Mouse (Mus musculus): ENCODE results near the gene Olfr568. TPM values are rescaled to one million over a fixed set of nuclear protein-coding genes. Genes with fewer than 3 reads are reported as not detected.

Gene Olfr568
- not detected for total RNA-seq (2021)
- long read RNA-seq, experiment 1, result 0 reads
- long read RNA-seq, experiment 2, result 0 reads

- DNase-seq (ENCODE audit: low spot score in 2 of 2), result no peak
Measured at GRCm38 (mm10) chr7:102876822-102877221, at the start of gene Olfr568. TSS of gene Olfr568 (plus strand) at chr7:102877122.

DNA sequence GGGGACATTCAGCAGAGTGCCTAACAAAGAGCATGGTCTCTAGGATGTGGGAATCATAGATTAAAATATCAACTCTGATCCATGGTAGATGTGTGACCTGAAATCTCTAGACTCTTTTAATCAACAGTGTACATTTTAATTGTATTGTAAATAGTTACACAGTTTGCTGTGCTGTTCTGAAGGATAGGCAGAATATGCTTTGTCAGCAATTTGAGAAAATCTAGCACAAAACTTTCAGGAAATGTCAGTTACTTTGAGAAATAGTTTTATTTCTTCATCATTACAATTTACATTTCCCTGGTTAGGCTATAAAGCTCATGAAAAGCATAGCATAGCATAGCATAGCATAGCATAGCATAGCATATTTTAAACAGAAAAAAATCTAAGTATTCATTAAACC lies 21.1 kb upstream of the Olfr568 start:
- DNase-seq (ENCODE audit: low spot score in 2 of 2), result no peak

- no peak for DNase-seq (ENCODE audit: low spot score in 2 of 2)
Measured at GRCm38 (mm10) chr7:102858665-102859064, 18.3 kb upstream of the Olfr568 start, which contains the start of gene Olfr566. TSS of gene Olfr566 (minus strand) at chr7:102858765.

- DNase-seq (ENCODE audit: low spot score in 2 of 2), result no peak
Measured at GRCm38 (mm10) chr7:102890782-102891181, 13.9 kb downstream of the Olfr568 start, which contains the start of gene Olfr569. TSS of gene Olfr569 (minus strand) at chr7:102890882.

DNA sequence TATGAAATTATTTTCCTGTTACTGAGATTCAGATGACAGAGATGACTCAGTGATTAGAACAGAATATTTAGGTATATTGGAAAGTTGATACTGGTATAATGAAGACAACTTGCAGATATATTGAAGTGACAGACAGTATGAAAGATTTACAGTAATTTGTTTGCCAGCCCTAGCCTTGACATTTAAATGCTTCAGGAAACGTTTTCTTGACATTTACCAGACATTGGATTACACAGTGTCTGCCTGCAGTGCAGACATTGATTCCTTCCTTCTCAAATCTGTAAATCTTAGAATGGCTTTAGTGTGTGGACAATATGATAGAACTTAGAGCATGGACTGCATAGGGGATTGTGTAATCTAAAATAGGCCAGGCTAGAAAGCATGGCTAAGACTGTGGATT lies 38.3 kb downstream of the Olfr568 start:
- DNase-seq (ENCODE audit: low spot score in 2 of 2), result no peak

DNA sequence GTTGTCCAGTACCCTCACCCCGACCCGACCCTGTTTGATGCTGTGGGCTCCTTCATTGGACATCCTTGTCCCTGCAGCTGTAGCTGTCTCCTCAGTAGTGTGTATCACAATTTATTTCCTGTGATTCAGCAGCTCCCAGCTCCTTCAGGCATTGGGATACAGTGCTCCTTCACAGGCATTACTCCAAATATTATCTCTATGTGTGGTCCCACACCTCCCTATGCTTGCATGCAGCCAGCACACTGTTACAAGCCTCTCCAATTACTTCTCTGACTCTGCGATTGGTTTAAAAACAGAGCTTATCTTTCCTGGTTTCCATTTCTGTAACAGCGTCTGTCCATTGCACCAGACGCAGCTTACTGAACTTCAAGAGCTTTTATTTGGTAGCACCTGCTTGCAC lies 39.5 kb downstream of the Olfr568 start:
- no peak for DNase-seq (ENCODE audit: low spot score in 2 of 2)

GRCm38 (mm10) chr7:102917032-102917875 lies 40.3 kb downstream of the Olfr568 start, which contains the start of gene Olfr571:
TSS of gene Olfr571 (minus strand) at chr7:102917536.
- no peak for DNase-seq (ENCODE audit: low spot score in 2 of 2)

GRCm38 (mm10) chr7:102919632-102920031 lies 42.7 kb downstream of the Olfr568 start:
- no peak for DNase-seq (ENCODE audit: low spot score in 2 of 2)

- DNase-seq (ENCODE audit: low spot score in 2 of 2), result no peak
Measured at GRCm38 (mm10) chr7:102924109-102924508, 47.2 kb downstream of the Olfr568 start, which contains the start of gene Olfr572. TSS of gene Olfr572 (plus strand) at chr7:102924409.

GRCm38 (mm10) chr7:102927105-102927504 lies 50.2 kb downstream of the Olfr568 start:
- no peak for DNase-seq (ENCODE audit: low spot score in 2 of 2)

Other genes starting within 250 kb of the Olfr568 start
- not detected for gene Olfr554, start 238.7 kb upstream of the Olfr568 start, total RNA-seq (2021)
- gene Olfr555, start 218.3 kb upstream of the Olfr568 start, total RNA-seq (2021), result not detected
- gene Olfr556, start 212.2 kb upstream of the Olfr568 start, total RNA-seq (2021), result not detected
- 10 to 100 TPM; 16.0 to 20.2 TPM for gene Trim68, start 189.8 kb upstream of the Olfr568 start, total RNA-seq (2021)
- not detected for gene Olfr557, start 181.2 kb upstream of the Olfr568 start, total RNA-seq (2021)
- gene Olfr558, start 174.9 kb upstream of the Olfr568 start, total RNA-seq (2021), result under 1 TPM; 0.54 to 0.62 TPM
- not detected for gene Olfr33, start 158.1 kb upstream of the Olfr568 start, total RNA-seq (2021)
- gene Olfr559, start 149.6 kb upstream of the Olfr568 start, total RNA-seq (2021), result not detected
- gene Olfr560, start 117.8 kb upstream of the Olfr568 start, total RNA-seq (2021), result not detected
- 1 to 10 TPM; 1.1 to 1.9 TPM for gene Olfr78, start 117.7 kb upstream of the Olfr568 start, total RNA-seq (2021)
- gene Olfr561, start 105.9 kb upstream of the Olfr568 start, total RNA-seq (2021), result not detected
- not detected for gene Olfr564, start 73.6 kb upstream of the Olfr568 start, total RNA-seq (2021)
- gene Olfr566, start 18.4 kb upstream of the Olfr568 start, total RNA-seq (2021), result not detected
- gene Olfr569, start 13.8 kb downstream of the Olfr568 start, total RNA-seq (2021), result not detected
- not detected for gene Olfr570, start 17.5 kb downstream of the Olfr568 start, total RNA-seq (2021)
- gene Olfr571, start 40.4 kb downstream of the Olfr568 start, total RNA-seq (2021), result not detected
- gene Olfr572, start 47.3 kb downstream of the Olfr568 start, total RNA-seq (2021), result not detected
- not detected for gene Olfr573-ps1, start 65.5 kb downstream of the Olfr568 start, total RNA-seq (2021)
- not detected for gene Olfr574, start 71.3 kb downstream of the Olfr568 start, total RNA-seq (2021)
- gene Olfr575, start 81.7 kb downstream of the Olfr568 start, total RNA-seq (2021), result not detected
- gene Olfr576, start 85.5 kb downstream of the Olfr568 start, total RNA-seq (2021), result not detected
- gene Olfr577, start 98.8 kb downstream of the Olfr568 start, total RNA-seq (2021), result not detected
- gene Olfr578, start 112.2 kb downstream of the Olfr568 start, total RNA-seq (2021), result not detected
- gene Olfr582, start 160.9 kb downstream of the Olfr568 start, total RNA-seq (2021), result not detected
- not detected for gene Olfr583, start 174.2 kb downstream of the Olfr568 start, total RNA-seq (2021)
- not detected for gene Olfr584, start 204.8 kb downstream of the Olfr568 start, total RNA-seq (2021)
- gene Olfr585, start 220.6 kb downstream of the Olfr568 start, total RNA-seq (2021), result not detected
- not detected for gene Olfr586, start 248.5 kb downstream of the Olfr568 start, total RNA-seq (2021)